Mouse (Mus musculus): ENCODE results near the gene Slc9a7.

DNA sequence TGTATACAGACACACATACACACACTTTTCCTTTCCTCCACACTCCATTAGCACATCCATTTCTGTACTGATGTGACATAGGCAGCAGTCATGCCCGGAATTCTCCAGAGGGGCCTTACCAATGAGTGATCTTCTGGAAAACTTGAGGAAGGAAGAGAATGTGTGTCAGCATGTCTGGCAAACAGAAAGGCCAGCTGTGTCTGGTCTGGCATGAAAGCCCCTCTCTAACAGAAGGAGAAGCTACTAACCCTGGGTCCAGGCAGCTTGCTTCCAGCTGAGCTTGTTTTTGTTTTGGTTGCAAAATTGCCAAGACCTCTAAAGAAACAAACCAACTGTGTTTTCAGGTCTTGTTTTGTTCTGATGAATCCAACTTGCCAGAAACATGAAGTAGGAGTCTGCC, 162.1 kb downstream of the Slc9a7 start:
- TF ChIP-seq CTCF (IDR thresholded peaks at IDR 0.05; ENCODE audit: borderline replicate concordance, extremely low read depth, insufficient read depth, insufficient read length) (no peak), POLR2A (IDR thresholded peaks at IDR 0.05; ENCODE audit: borderline replicate concordance, extremely low read depth, insufficient read depth, insufficient read length, poor library complexity, severe bottlenecking) (no peak)

All from brain, embryonic 14.5 days (tissue).